Mouse (Mus musculus): ENCODE measurements around the gene Gng12.
"Not testable (repeated sequence)": the region's sequence is repeated elsewhere in the genome, so short reads cannot be mapped to it uniquely, and the experiment has no call there.

Gene Gng12

DNA sequence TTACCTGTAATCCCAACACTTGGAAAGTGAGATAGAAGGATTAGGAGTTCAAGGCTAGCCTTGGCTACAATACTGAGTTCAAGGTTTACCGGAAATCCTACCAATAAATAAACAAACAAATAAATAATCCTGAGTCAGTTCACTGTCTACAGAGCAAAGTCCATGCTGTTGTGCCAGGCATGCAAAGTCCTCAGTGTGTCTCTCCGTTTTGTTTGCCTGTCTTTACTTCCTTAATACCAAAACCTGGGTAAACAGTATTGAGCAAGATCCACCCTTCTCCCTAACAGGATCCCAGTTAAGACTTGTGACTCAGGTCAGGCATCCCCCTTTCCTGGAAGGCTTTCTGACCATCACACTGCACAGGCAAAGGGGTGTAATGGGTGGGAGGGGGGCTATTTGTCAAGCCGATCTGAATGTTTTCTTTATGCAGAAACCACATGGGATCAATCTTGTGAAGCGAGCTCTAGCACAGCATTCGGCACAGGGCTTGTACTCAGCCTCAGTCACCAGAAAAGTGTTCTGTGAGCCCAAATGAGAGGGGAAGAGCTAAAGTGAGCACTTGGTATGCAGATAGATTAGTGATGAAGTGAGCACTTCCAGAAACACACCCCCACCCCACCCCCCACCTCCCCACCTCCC, 133.2 kb downstream of the Gng12 start:
- peak; percentile 38 for DNase-seq (ENCODE audit: low spot score)

DNA sequence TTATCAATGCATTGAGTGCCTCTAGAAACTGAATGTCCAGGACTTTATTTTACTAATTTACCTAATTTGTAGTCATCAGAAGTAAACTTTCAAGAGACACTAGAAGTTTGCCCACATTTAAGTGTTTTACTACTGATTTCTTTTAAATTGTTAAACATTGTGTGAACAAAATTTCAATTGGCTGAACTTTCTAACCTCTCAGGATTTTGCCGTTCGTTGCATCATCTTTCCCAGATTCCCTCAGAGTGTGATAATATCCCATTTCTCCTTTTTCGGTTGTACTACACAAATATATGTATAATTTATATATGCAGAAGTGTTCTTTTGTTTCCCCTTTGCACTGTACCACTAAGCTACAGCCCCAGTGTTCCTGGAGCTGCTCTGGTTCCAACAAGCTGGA, 133.8 kb downstream of the Gng12 start:
- DNase-seq (ENCODE audit: low spot score), result no peak

DNA sequence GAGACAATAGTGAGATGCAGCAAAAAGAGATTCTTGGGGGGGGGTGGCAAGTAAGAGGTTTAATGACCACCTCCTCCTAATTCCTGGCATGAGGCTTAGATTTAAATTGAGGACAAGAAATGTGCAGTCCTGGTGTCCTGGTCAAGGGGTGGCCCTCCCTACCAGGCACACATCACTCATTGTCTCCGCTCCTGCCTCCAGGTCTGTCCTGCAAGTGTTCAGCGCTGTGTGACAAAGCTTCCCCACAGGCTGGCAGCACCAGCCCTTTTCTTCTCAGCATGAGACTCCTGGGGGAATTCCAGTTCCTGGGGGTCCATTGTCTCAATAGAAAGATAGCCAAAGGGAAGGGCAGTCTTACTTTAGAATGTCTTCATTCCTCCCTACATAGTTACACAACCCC, 134.2 kb downstream of the Gng12 start:
- DNase-seq (ENCODE audit: low spot score), result peak; percentile 33

DNA sequence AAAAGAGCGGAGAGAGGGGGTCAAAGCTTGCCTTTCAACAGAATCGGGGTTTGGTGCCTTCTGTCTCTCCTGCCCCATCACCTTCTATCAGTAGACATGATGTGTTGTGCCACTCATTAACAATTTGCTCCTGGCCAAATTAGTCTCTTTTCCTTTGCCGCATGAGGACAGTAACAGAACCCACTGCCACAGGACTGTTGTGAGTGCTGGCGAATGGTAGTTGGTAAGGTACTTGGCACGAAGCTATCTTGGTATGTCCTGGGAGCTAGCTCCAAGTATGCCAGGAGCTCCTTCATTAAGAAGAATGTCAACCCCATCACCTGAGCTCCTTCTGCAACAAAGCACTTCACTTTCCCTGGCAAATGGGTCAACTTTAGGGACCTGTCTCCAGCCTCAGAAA, 134.6 kb downstream of the Gng12 start:
- no peak for DNase-seq (ENCODE audit: low spot score)

DNA sequence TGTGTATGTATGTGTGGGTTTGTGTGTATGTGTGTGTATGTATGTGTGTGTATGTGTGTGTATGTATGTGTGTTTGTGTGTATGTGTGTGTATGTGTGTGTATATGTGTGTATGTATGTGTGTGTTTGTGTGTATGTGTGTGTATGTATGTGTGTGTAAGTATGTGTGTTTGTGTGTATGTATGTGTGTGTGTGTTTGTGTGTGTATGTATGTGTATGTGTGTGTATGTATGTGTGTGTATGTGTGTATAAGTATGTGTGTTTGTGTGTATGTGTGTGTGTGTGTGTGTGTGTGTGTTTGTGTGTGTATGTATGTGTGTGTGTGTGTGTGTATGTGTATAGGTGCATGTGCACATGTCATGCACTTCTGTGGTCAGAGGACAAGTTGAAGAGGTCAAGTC, 136.4 kb downstream of the Gng12 start:
- not testable (repeated sequence) for DNase-seq (ENCODE audit: low spot score)

DNA sequence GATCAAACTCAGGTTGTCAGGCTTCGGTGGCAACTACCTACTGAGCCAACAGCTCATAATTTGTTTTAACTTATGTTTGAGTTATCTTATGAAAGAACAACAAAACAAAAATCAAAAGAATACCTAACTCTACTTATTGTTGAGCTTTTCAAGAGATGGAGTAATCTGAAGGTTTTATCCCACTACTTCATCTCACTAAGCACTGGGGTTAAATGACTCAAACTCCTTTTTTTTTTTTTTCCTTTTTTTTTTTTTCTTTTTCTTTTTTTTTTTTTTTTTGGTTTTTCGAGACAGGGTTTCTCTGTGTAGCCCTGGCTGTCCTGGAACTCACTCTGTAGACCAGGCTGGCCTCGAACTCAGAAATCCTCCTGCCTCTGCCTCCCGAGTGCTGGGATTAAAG, 136.8 kb downstream of the Gng12 start:
- DNase-seq (ENCODE audit: low spot score), result not testable (repeated sequence)

DNA sequence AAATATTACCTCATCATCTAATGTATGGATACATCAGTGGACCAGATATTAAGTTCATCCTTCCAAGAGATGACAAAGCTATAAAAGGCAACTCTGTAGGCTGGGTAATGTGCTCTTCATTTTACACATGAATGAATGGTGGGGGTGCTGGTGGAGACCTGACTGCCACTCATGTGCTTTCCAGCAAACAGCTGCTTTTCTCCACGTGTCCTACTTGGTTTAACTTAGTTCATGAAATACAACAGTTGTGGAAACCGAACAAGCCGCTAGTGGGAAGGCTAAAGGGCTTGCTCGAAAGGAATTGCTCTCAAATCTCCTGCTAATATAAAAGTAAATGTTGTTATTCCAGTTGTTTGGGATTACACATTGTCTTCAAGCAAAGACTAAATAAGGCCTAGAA, 137.4 kb downstream of the Gng12 start:
- DNase-seq (ENCODE audit: low spot score), result no peak

DNA sequence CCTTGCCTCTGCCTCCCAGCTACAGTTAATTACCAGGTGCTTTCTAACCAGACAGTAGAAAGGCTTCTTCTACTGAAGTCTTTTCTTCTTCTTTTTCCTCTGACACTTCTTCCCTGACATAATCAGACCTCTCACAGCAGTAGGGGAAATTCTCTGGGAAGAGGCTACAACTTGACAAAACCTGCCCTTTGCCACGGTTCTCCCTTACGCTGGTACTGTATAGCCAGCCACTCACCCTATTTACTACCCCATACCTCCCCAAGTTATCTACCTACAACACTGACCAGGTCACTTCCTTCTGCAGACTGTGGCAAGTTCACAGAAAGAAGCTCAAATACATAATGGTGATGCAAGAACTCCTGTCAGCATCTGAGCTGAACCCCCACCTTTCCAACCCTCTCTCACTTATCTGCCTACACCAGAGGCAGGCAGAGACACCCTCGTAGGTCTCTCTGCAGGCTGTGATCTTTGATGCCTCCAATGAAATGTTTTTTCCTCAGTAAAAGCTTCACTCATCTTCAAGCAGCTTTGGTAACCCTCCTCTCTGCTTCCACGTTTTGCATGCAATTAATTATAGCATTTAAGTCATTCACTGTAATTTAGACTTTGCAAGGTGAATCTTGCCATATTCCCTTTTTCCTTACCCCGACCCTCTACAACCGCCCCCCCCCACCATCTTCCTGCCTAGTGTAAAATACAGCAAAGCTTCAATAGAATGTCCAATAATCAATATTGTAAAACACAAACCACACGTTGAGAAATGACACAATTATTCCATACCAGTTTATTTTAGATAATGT, 138.3 kb downstream of the Gng12 start:
- DNase-seq (ENCODE audit: low spot score), result no peak

DNA sequence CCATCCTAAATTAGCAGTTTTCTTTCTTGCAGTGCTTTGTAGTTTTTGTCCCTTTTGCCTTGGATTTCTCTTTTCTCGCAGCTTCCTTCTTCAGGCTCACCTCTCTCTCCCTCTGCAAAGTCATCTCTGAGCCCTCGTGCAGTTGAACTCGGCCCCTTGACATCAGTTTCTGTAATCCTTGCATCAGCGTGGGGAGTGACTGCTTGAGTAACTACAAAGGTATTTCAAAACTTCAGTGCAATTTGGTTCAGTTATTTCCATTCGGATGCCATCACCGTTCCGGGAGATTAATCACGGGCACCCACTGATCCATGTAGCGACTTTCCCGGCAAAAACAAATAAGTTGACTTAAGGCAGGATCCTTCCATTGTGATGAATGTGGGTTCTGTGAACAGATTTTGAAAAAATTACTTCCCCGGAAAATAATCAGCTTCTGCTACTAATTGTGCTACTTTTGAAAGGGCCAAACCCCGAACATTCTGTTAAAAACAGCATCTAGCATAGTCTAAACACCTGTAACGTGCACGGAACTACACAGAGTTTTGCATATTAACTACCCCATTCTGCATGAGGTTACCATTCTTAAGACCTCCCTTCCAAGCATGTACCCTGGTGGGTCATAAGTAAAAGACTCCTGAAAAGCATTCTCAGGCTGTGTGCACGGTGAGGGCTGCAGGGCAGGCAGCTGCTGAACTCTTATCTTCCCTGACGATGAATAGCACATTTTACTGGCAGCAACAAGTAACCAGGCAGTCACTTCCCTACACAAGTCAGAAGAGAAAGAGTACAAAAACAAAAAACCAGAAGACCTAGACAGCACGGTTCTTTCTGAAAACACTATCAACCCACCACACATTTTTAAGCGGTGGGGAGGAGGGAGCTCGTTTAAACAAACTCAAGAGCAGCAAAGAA, 139.4 kb downstream of the Gng12 start:
- peak; percentile 39 for DNase-seq (ENCODE audit: low spot score)

DNA sequence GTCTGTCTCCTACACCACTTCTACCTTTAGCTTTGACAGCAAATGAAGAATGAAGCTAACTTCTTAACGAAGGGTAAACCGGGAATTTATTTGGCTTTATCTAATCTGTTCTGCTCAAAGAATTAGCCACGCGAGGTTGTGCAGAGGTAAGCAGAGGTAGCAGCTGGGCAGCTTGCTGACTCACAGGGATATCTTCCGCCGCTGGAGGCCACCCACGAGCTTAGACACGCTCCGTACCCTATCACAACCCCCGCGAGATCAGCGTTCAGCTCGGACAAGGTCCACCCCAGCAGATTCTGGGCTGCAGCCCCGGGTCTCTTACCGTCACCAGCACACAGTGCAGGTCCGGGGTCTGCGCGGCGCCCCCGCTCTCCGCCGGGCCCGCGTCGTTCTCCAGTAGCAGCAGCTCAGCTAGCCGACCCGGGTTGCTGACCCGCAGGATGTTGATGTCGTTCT, 140.2 kb downstream of the Gng12 start:
- DNase-seq (ENCODE audit: low spot score), result peak; percentile 90

DNA sequence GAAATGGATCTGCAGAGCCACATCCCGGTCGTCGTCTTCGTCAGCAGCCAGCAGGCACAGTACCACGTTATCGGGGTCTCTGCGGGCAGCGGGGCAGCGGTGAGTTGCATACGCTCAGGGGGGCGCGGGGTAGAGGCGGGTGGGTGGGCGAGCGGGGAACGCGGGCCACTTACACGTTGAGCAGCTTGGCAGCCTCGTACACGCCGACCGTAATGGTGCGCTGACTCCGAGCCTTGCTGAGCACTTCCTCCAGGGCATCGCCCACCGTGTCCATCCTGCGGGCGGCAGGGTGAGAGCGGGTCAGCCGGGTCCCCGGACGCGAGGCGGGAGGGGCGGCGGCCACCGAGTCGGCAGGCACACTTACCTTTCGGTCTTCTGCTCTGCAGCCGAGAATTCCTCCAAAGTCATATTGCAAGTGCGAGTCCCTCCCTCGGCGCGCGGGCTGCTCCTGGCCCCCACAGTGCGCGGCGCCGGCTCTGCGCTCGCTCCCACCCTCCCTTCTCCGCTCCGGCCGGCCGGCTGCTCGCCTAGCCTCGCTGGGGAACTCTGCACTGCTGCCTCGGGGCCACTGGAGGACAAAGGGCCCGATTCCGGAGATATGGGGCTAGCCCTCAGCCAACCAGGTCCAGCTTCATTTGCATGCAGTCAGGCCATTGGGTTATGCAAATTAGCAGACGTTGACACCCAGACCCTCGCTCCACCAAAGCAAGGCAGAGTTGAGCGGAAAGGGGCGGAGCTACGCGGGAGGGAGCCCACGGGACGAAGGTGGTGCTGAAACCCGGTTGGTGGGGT, 140.8 kb downstream of the Gng12 start, which contains the start of gene Gadd45a:
Gene Gadd45a, minus strand, starts transcription at position 621 of the 792 bp plus-strand sequence.
- DNase-seq (ENCODE audit: low spot score), result peak; percentile 97

DNA sequence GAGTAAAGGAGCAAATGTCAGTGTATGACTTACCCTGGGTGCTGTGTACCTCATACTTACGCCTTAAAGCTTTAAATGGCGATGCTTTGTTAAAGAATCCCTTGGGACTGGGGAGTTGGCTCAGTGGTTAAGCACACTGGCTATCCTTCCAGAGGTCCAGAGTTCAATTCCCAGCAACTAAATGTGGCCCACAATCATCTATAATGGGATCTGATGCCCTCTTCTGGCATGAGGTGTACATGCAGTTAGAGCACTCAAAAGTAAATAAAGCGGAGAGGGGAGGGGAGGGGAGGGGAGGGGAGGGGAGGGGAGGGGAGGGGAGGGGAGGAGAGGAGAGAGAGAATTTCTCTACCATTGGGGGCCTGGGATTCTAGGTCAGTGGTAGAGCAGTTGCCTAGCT, 142.8 kb downstream of the Gng12 start:
- no peak for DNase-seq (ENCODE audit: low spot score)

DNA sequence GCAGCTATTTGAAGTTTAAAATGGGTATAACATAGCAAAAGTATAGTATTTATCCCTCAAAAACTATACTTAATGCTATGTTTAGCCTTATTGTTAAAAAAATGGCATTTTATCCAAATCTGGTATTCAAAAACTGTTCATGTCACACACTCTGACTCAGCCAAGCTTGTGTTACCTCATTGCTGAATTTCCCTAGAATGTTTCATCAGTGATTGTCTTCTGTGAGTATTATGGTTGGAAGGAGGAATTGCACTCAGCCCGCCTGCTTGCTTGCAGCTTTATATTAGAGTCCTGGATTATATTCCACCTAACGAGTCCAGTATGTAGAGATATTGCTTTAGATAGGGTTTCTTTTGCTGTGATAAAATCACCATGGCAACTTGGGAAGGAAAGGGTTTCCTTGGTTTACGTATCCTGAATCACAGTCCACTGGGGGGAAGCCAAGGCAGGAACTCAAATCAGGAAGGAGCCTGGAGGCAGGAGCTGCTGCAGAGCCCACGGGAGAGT, 144.8 kb downstream of the Gng12 start:
- DNase-seq (ENCODE audit: low spot score), result no peak

DNA sequence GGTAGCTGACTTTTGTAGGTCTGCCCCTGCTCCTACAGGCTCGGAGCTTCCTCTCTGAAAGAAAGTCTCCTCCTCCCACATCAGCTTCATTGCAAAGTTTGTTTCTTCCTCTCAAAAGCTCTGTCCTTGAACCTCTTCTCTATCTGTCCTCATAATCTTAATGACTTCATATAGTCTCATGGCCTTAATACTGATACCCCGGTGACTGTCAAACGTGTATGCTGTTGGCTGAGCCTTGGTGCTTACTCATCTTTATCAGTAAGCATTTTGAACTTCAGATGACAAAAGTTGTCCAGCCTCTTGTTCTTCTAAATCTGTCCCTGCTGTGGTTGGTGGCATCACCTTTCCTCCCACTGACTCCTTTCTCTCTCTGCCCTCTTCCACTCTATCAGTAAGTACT, 149.2 kb downstream of the Gng12 start:
- DNase-seq (ENCODE audit: low spot score), result no peak

DNA sequence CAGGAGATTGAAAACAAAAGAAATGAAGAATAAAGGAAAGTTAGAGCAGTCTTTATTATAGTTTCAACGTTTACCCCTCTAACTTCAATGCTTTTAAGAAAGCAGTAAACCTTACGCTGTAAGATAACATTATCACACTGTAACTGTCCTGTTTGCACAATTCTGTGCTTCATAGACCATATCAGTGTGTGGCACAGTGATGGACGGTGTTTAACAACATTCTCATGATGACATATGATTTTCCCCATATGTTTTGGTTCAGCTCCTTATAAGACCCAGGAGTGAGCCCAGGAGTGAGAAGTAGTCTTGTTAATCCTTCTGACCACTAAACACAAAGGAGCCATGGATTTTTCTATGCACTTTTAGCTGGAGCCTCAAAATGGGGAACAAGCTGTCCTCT, 150.7 kb downstream of the Gng12 start:
- DNase-seq (ENCODE audit: low spot score), result no peak

DNA sequence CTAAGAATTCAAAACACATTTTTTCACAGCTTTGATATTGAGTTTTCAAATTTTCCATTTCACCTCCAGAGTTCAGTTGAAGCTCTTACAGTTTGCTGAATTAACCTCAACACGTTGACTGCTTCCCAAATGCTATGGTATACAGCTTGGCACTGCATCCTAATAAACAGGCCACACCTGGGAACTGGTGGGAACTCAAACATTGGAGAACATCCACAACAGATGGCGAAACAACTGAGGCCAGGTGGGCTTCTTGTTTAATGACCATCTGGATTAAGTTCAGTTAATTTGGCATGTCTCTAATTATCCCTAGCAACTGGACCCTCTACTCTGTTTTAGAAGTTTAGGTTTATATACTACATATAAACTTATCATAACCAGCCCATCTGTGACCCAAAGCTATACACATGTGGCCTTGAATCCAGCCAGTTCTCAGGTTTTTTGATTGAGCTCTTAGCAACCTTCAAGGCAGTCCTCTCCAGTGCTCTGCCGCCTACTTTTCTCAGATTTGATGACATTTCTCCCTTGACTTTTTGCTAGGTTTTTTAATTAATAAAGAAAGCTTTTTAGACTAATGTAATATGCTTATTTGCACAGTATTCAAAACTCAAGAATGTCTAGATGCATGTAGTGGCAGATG, 152.0 kb downstream of the Gng12 start:
- DNase-seq (ENCODE audit: low spot score), result no peak

DNA sequence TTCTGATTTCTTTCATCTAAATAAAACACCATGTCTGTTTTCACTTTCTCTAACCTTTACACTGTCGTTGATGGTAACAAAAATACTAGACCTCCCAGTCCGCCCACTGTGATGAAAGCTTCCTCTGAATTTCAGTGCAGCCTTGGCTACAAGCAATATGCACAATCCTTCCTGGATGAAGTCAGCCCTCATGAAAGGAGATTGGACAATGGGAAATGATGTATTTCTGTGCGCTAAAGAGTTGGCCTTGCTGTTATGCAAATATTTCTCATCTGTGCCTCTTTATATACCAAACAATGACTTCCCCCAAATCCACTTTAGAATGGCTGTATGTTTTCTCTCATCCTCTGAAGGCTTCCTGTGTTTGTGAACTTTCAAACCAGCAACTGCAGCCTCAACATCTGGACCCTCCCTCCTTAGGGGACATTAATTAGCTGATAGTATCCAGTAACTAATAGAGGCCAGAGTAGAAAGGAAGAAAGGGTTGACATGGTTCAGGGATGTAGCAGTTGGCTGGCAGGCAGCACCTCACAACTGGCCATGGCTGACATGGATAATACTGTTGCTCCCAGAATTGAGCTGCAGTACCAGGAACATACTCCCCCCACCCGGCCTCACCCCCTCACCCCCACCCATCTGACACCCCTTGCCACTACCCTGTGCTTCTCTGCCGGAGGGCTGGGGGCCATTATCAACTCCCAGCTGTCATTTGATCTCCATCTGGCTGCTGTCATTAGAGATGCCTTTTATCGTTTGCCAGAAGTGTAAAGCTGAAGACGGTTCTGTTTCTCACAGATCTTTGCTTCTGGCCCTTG, 152.9 kb downstream of the Gng12 start:
- DNase-seq (ENCODE audit: low spot score), result no peak

DNA sequence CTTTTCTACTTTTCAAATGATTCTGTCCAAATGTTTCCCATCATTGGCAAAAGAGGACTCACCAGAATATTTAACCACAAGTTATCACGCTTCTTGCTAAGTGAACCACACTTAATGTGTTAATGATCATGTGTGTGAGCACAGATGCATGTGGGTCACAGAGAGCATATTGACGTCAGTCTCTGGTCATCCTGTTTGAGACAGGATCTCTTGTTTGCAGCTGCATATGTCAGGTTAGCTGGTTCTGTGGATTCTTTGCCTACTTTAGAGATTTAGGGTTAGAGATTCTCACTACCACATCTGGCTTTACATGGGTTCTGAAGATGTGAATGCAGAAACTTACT, 153.5 kb downstream of the Gng12 start:
- no peak for DNase-seq (ENCODE audit: low spot score)

DNA sequence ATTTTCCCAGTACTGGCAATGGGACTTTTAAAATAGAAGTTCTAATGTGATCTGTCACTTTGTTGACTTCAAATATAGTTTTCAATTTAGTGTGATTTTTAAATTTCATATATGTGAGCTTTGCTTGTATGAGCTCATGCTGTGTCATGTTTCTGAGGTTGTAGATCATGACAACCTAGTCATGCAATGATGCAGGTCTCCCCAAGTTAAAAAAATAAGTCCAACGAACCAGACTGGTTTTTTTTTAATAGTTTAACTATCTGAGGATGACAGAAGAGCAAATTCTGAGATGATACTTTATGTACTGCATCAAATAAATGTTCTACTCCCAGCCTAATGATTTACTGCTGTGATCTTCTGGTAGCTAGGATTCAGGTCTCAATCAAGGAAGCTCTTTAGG, 153.9 kb downstream of the Gng12 start:
- no peak for DNase-seq (ENCODE audit: low spot score)

Data from embryo, embryonic 10.5 days (tissue).